Mouse (Mus musculus) embryonic fibroblast, embryonic 13.5 days (primary cell): ENCODE measurements around the gene Evi2a.

Experiments used
- CTCF ChIP-seq: IDR thresholded peaks from 2 replicates; pipeline ENCODE4 v1.5.1; 2011; ENCODE audit warnings: mild to moderate bottlenecking, control low read depth, low read length, moderate library complexity, borderline replicate concordance; ENCODE audit not compliant: insufficient read depth
- POLR2A ChIP-seq: IDR thresholded peaks from 2 replicates; pipeline ENCODE4 v1.6.1; 2011; ENCODE audit warnings: low read depth, mild to moderate bottlenecking, control low read depth, low read length, moderate library complexity

GRCm38 (mm10) chr11:79531485-79531884 lies 1.1 kb upstream of the Evi2a start:
- TF ChIP-seq CTCF (no peak), POLR2A (no peak)
